Mouse (Mus musculus) hindbrain, embryonic 10.5 days (tissue): Measurements from ENCODE around the gene Mcoln1. TPM values are rescaled to one million over a fixed set of nuclear protein-coding genes. Genes with fewer than 3 reads are reported as not detected.
A peak's percentile ranks its signal among the peaks of the same experiment; 100 is the strongest.

ENCODE experiments used
- DNase-seq: peaks from one replicate; pipeline ENCODE4 v3.0.0-alpha.2; 2017; ENCODE audit warnings: low spot score
- H3K27ac ChIP-seq: fragments of 300-500 bp; sonication (generic); 2 replicates; pipeline ENCODE4 v1.5.1; 2016; ENCODE audit warnings: mild to moderate bottlenecking, moderate library complexity
- H3K27me3 ChIP-seq: fragments of 300-500 bp; sonication (generic); 2 replicates; pipeline ENCODE4 v1.6.1; 2016; ENCODE audit warnings: mild to moderate bottlenecking; ENCODE audit not compliant: poor library complexity, insufficient read depth, severe bottlenecking
- H3K36me3 ChIP-seq: fragments of 300-500 bp; sonication (generic); 2 replicates; pipeline ENCODE4 v1.6.1; 2016; ENCODE audit warnings: mild to moderate bottlenecking, moderate library complexity
- H3K4me1 ChIP-seq: fragments of 300-500 bp; sonication (generic); replicated peaks from 2 replicates; pipeline ENCODE4 v1.6.1; 2016; ENCODE audit warnings: mild to moderate bottlenecking
- H3K4me3 ChIP-seq: fragments of 300-500 bp; sonication (generic); 2 replicates; pipeline ENCODE4 v1.5.1; 2016; ENCODE audit warnings: mild to moderate bottlenecking, moderate library complexity
- H3K9me3 ChIP-seq: fragments of 300-500 bp; sonication (generic); 2 replicates; pipeline ENCODE4 v1.6.1; 2016; ENCODE audit warnings: mild to moderate bottlenecking, moderate library complexity
- WGBS: fragments of 180-500 bp; shearing (Covaris S2); methylation state at CpG from one replicate; pipeline ENCODE4 v1.1.7; 2016; 5-methylcytosine and 5-hydroxymethylcytosine counted together
- polyA plus RNA-seq: library from polyadenylated mRNA; unstranded; fragments of >200 nt; fragmentation: Nextera tagmentation; extraction: Ambion mirVana; gene quantifications from 2 replicates; pipeline ENCODE4 v1.2.1, GENCODE M21; 2016

Mcoln1 gene
- polyA plus RNA-seq, 1 experiment from 2014 or later, result 73.9 TPM

- H3K4me3 ChIP-seq, result no peak overlapping the region
- 70% methylated on average over 5 of the region's 5 CpGs for WGBS
- H3K27ac ChIP-seq, result no peak overlapping the region
- peaks cover 11% of the 10 kb centered on the region for H3K27me3 ChIP-seq
- no peaks in the 10 kb centered on the region for H3K4me1 ChIP-seq
- no peaks in the 10 kb centered on the region for H3K9me3 ChIP-seq
- no peak for DNase-seq
- H3K36me3 ChIP-seq, result no peaks in the 10 kb centered on the region
Measured at GRCm38 (mm10) chr8:3481605-3482004, 18.7 kb upstream of the Mcoln1 start.

- H3K27me3 ChIP-seq, result peaks cover 6% of the 10 kb centered on the region; the same call in 1 of the 2 replicates
- WGBS, result 91% methylated on average over 22 of the region's 22 CpGs
- no peaks in the 10 kb centered on the region for H3K4me1 ChIP-seq
Measured at GRCm38 (mm10) chr8:3482240-3482740, 18.0 kb upstream of the Mcoln1 start.

GRCm38 (mm10) chr8:3483546-3483945 is 16.7 kb upstream of the Mcoln1 start:
- no peak for DNase-seq
- 83% methylated on average over 7 of the region's 7 CpGs for WGBS
- no peak overlapping the region for H3K27ac ChIP-seq
- H3K9me3 ChIP-seq, result no peaks in the 10 kb centered on the region; the same call in 1 of the 2 replicates
- no peaks in the 10 kb centered on the region for H3K4me1 ChIP-seq
- no peak overlapping the region for H3K4me3 ChIP-seq
- H3K36me3 ChIP-seq, result no peaks in the 10 kb centered on the region
- no peaks in the 10 kb centered on the region for H3K27me3 ChIP-seq

More at GRCm38 (mm10) chr8:3482240-3482740, 18.0 kb upstream of the Mcoln1 start:
- Histone ChIP-seq H3K9me3 (no peaks in the 10 kb centered on the region; the same call in 1 of the 2 replicates), H3K36me3 (no peaks in the 10 kb centered on the region), H3K4me3 (no peak overlapping the region), H3K27ac (no peak overlapping the region)
- DNase-seq, result no peak

GRCm38 (mm10) chr8:3485192-3485591 is 15.1 kb upstream of the Mcoln1 start:
- no peaks in the 10 kb centered on the region; the same call in 1 of the 2 replicates for H3K9me3 ChIP-seq
- H3K36me3 ChIP-seq, result no peaks in the 10 kb centered on the region
- no peak overlapping the region for H3K27ac ChIP-seq
- DNase-seq, result no peak
- H3K27me3 ChIP-seq, result no peaks in the 10 kb centered on the region
- H3K4me3 ChIP-seq, result no peak overlapping the region
- 23% methylated on average over 5 of the region's 5 CpGs for WGBS
- no peaks in the 10 kb centered on the region for H3K4me1 ChIP-seq

- peaks cover 21% of the 10 kb centered on the region for H3K4me1 ChIP-seq
- H3K36me3 ChIP-seq, result peaks cover 40% of the 10 kb centered on the region
- peaks cover 26% of the 10 kb centered on the region for H3K9me3 ChIP-seq
- peak within 1 kb of the TSS; percentile 99 for H3K27ac ChIP-seq
- peak within 1 kb of the TSS; percentile 89 for H3K4me3 ChIP-seq
- DNase-seq, result peak; percentile 90
- H3K27me3 ChIP-seq, result no peaks in the 10 kb centered on the region
- WGBS, result under 1% methylated on average over 64 of the region's 64 CpGs
Measured at GRCm38 (mm10) chr8:3492901-3493844, 7.1 kb upstream of the Mcoln1 start, which contains the start of gene Zfp358. Gene Zfp358 (plus strand): TSS chr8:3493138.

- H3K9me3 ChIP-seq, result peaks cover 26% of the 10 kb centered on the region
- no peaks in the 10 kb centered on the region for H3K27me3 ChIP-seq
- peak overlapping the region; percentile 89 for H3K4me3 ChIP-seq
- no peak for DNase-seq
- peaks cover 45% of the 10 kb centered on the region for H3K36me3 ChIP-seq
- 50% methylated on average over 6 of the region's 6 CpGs for WGBS
- peak overlapping the region; percentile 99 for H3K27ac ChIP-seq
- H3K4me1 ChIP-seq, result peaks cover 21% of the 10 kb centered on the region
Measured at GRCm38 (mm10) chr8:3493845-3494208, 6.4 kb upstream of the Mcoln1 start.

GRCm38 (mm10) chr8:3495578-3496427 is 4.5 kb upstream of the Mcoln1 start:
- Histone ChIP-seq H3K9me3 (peaks cover 26% of the 10 kb centered on the region), H3K36me3 (peaks cover 45% of the 10 kb centered on the region), H3K4me1 (peaks cover 27% of the 10 kb centered on the region), H3K27me3 (no peaks in the 10 kb centered on the region), H3K27ac (no peak overlapping the region), H3K4me3 (no peak overlapping the region)
- DNase-seq, result no peak
- 94% methylated on average over 44 of the region's 44 CpGs for WGBS

GRCm38 (mm10) chr8:3496428-3496748 is 3.9 kb upstream of the Mcoln1 start:
- 90% methylated on average over 15 of the region's 15 CpGs for WGBS

GRCm38 (mm10) chr8:3498583-3498982 is 1.7 kb upstream of the Mcoln1 start:
- no peak for DNase-seq
- H3K36me3 ChIP-seq, result peaks cover 45% of the 10 kb centered on the region
- 94% methylated on average over 3 of the region's 3 CpGs for WGBS
- peaks cover 36% of the 10 kb centered on the region for H3K4me1 ChIP-seq
- H3K4me3 ChIP-seq, result no peak overlapping the region
- peaks cover 22% of the 10 kb centered on the region for H3K9me3 ChIP-seq
- H3K27me3 ChIP-seq, result no peaks in the 10 kb centered on the region
- no peak overlapping the region for H3K27ac ChIP-seq

More at GRCm38 (mm10) chr8:3496428-3496748, 3.9 kb upstream of the Mcoln1 start:
- DNase-seq, result no peak
- H3K9me3 ChIP-seq, result peaks cover 26% of the 10 kb centered on the region
- peaks cover 33% of the 10 kb centered on the region for H3K4me1 ChIP-seq
- H3K27me3 ChIP-seq, result no peaks in the 10 kb centered on the region
- peaks cover 45% of the 10 kb centered on the region for H3K36me3 ChIP-seq
- H3K4me3 ChIP-seq, result no peak overlapping the region
- no peak overlapping the region for H3K27ac ChIP-seq

GRCm38 (mm10) chr8:3499751-3500150 is 506 bp upstream of the Mcoln1 start:
- 11% methylated on average over 8 of the region's 8 CpGs for whole genome bisulfite sequencing
- peaks cover 42% of the 10 kb centered on the region for H3K36me3 ChIP-seq

GRCm38 (mm10) chr8:3502217-3502616 is 2.0 kb downstream of the Mcoln1 start:
- DNase-seq, result no peak
- Histone ChIP-seq H3K4me1 (peaks cover 21% of the 10 kb centered on the region), H3K9me3 (no peaks in the 10 kb centered on the region), H3K36me3 (peaks cover 38% of the 10 kb centered on the region), H3K27ac (no peak overlapping the region), H3K27me3 (no peaks in the 10 kb centered on the region), H3K4me3 (no peak overlapping the region)
- 83% methylated on average over 4 of the region's 4 CpGs for WGBS

More at GRCm38 (mm10) chr8:3499751-3500150, 506 bp upstream of the Mcoln1 start:
- H3K4me1 ChIP-seq, result peaks cover 28% of the 10 kb centered on the region
- peak overlapping the region; percentile 95 for H3K27ac ChIP-seq
- DNase-seq, result no peak
- peak overlapping the region; percentile 83 for H3K4me3 ChIP-seq
- H3K9me3 ChIP-seq, result peaks cover 19% of the 10 kb centered on the region
- H3K27me3 ChIP-seq, result no peaks in the 10 kb centered on the region

GRCm38 (mm10) chr8:3507979-3508754 is 7.9 kb downstream of the Mcoln1 start:
- Histone ChIP-seq H3K4me1 (no peaks in the 10 kb centered on the region), H3K9me3 (no peaks in the 10 kb centered on the region), H3K27ac (no peak overlapping the region), H3K4me3 (no peak overlapping the region), H3K36me3 (peaks cover 81% of the 10 kb centered on the region), H3K27me3 (no peaks in the 10 kb centered on the region)
- WGBS, result 85% methylated on average over 6 of the region's 6 CpGs
- no peak for DNase-seq
